Mouse (Mus musculus): Measurements from ENCODE around the gene Mpi.
A peak's percentile ranks its signal among the peaks of the same experiment; 100 is the strongest.

Gene Mpi

DNA sequence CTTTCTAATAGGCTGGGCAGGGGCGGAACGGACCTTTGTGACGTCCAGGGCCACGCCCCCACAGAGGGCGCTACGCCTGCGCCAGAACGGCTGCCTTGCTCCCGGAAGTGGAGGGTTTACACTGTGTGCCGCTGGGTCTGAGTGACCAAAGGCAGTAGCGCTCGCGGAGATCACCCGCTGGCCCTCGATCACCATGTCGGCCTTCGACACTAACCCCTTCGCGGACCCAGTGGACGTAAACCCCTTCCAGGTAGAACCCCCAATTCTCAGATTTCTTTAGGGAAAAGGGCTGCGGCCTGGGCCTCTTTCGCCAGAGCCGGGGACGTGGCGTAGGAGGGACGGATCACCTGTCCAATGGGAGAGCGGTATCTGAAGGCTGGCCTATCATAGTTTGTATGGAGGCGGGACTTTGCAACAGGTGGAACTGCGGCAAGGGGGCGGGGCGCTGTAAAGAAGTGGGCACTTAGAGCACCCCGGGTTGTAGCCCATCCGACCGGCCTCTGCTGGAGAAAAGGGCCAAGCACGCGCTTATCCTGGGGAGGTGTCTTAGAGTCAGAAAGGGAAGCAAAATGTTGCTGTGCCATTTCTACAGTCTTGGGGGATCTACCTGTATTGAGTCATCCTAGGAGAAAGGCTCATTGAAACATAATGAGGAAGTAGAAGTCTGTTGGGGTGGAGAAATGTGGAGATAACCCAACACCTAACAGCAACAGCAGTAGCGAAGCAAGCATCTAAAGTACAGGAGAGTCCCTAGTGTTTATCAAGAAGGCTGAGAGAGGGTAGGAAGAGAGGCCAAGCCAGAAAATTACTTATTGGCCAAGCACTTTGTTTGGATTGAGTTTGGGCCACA, 8.5 kb upstream of the Mpi start, which contains the start of gene Scamp2:
Gene Scamp2 (plus strand): TSS at position 83 of the 850 bp plus-strand sequence.
- peak; percentile 94 for DNase-seq

DNA sequence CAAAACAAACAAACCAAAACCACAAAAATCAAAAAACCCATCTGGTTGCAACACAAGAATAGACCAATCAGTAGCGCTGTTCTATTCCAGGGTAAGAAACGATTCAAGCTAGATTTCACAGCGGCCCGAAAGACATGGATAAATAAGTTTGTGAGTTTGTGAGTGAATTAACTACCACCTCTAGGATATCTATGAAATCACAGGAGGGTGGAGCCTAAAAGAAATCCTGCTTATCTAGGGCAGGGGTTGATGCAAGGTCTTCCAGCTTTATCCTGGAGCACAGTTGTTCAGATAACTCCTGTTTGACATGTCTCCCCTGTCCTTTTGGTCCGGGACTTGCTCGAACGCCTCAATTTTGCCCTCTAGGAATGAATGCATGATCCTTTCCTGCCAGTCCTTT, 7.7 kb upstream of the Mpi start:
- no peak for DNase-seq

DNA sequence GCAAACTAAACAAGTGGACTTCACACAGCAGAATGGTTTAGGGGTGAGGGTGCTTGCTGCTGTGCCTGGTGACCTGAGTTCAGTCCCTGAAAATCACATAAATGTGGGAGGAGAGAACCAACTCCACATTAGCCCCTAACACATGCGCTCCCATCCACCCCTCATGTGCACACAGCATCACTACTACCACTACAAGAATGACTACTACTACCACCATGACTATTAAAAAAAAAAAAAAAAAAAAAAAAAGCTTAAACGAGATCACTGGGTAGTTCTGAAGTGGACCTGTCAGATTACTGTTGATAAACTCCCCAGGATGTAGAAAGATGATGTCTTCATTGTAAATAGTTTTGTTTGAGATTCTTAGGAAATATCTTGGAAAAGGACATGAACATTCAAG, 7.0 kb upstream of the Mpi start:
- DNase-seq: no peak

DNA sequence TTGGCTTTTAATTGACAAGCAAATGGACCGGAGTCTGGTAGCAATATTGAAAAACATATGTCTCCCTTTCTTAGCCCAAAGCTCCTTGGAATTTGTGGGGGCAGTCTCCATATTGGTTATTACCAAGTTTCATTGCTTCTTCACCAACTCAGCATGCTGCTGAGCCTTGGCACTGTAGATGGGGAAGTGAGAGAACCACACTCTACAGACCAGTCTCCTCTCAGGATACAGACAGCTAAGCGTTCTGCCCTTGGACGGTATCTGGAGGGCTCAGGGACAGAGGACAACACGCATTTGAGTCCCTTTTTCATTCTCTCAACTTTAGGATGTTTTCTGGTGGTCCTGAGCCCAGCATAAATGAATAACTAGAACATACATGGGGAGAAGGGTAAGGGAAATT, 6.1 kb upstream of the Mpi start:
- no peak for DNase-seq

DNA sequence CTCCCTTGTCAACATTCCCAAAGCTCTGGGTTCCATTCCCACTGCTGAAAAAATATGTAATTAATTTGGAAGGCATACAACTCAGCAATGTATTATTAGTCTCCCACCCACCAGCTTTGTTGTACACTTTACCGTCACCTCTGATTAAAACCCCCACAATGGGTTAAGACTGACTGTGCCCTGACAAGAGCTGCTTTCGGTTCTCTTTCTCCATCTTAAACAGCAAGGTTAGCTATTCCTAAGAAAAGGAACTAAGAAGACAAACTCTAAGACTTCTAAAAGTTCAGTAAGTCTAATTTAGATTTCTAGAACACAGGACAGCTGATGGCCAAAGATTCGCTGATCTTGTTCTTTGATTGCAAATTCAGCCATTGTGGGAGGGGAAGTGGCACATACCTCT, 4.7 kb upstream of the Mpi start:
- no peak for DNase-seq

DNA sequence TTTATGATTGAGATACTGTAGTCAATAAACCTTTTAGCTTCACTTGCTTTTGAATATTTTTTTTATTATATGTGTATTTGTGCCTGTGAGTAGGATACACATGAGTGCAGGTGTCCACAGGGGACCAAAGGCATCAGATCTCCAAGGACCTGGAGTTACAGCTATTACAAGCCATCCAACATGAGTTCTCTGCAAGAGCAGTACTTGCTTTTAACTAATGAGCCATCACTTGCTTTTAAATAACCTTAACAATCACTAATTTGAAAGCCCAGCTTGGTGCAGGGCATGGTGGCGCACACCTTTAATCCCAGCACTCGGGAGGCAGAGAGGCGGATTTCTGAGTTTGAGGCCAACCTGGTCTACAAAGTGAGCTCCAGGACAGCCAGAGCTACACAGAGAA, 2.2 kb upstream of the Mpi start:
- DNase-seq: no peak

DNA sequence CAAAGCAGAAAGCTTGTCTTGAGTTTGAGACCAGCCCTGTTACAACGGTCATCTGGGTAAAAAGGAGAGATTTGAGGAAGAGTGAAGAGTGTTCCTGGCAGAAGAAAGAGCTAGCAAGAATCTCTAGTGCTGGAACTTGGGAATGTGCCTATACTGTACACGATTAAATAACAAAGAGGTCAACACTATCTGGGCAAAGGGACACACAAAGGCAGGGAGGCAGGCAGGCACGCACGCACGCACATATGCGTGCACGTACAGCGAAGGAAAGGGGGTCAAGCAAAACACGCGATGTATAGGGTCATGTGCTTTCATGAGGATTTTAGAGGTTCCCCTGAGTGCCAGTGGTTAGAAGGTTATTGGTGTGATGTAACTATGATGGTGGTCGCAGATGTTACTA, 556 bp upstream of the Mpi start:
- no peak for DNase-seq

DNA sequence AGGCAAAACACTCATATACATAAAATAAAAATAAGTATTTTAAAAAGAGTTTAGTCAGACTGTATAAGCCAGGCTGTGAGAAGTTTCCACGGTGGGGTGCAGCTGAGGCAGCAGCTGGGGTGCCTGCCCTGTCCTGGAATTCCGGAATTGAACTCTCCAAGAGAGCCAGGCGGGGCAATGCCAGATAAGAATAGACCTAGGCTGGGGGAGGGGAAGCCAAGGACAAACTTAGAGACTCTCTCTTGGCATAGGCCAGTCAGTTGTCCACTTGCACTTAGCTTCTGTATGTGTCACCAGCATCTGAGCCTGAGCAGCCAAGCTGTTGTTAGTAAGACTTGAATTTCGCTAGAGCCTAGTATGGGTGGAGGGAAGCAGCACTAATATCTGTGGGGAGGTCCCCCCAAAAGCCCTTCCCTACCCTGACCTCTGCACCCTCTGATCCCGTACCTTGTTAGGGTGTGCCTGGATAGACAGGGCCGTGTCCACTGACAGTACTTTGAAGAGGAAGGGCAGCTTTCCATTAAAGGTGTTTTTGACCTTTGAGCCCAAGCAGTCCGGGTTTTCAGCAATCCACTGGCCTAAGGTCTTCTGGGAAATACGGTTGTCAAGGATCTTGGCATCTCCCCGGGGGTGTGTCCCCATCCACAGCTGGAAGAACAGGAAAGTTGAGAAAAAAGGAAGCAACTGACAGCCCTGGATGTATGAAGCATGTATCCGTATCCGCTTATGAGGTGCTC, 2.3 kb downstream of the Mpi start:
- no peak for DNase-seq

DNA sequence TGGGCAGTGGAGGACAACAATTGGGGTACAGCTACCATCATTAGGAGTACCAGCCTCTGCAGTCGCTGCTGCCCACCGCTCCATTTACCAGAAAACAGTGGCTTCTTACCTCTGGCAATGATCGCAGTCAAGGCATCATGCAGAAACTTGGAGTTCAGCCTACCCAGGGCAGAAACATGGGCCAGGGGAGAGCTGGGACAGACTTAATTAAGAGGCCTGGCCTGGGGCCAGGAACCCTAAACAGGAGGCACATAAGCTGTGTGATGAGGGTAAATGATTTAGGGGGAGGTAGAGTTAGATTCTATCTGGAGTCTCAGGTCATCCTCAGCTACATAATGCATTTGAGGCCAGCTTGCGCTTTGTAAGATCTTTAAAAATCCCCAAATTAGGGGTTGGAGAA, 3.4 kb downstream of the Mpi start:
- DNase-seq: no peak

DNA sequence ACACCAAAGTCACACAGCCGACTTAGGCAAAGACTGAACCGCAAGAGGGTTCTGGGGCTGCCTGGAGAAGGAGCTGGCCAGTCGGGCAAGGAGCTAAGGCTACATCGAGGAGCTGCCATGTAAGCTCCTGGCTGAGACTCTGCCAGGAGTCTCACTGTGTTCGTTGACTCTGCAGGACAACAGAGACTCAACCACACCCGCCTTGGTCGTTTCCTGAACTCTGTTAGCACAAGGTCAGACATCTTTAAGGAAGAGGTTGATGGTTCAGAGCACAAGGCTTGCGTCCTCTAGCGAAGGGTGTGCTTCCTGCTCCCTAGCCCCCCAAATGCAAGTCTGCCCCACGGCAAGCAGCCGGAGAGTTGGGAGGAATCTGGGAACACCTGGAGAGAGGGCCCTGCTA, 4.7 kb downstream of the Mpi start:
- no peak for DNase-seq

DNA sequence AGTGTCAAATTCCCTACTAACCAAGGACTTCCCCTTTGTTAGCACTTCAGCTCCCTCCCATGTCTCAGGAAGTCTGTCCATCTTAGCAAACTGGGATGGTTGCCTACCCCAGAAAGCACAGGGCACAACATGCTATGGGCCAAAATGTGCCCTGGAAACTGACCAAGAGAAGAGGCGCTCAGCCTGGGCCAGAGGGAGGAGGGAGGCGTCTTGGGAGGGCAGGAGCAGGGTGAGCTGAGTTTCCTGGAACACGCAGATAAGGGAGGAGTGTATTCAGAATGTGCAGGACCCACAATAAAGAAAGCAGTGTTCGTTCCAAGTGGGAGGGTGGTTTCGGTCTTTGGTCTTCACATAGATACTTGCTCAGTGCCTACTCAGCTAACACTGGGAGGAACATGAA, 5.3 kb downstream of the Mpi start:
- DNase-seq: no peak

DNA sequence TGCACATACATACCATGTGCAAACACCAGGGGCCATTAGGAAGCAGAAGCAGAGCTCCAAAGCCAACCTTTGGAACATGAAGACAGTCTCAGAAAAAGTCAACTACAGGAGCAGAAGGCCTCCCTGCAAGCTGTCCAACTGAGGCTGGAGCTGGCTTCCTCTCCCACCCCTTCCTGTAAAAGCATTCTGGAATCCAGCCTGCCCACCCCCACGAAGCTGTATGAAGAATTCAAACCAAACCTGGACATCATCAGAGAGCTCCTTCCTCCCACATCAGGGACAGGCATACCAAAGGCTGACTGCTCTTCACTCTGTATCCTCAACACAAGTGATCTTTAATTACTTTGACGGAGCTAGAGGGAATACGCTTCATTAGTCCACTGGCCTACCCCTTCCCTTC, 8.6 kb downstream of the Mpi start:
- no peak for DNase-seq

DNA sequence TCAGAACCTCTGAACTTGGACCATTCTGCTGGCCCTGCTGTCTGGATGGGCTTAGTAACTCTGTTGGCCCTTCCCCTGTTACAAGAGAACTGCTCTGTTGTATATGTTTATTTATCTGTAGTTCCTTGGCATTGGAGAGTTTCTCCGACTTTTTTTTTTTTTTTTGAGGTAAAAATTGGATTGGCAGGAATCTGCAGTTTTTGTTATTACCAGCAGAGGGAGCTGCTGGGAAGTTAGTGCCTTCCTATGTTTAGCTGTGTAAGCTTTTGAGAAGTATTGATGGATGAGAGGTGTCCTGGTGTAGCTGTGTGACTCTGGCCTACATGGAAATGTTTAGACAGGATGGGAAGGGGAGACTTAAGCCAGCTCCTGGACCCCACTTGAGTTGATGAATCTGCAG, 11.3 kb downstream of the Mpi start:
- DNase-seq: no peak

DNA sequence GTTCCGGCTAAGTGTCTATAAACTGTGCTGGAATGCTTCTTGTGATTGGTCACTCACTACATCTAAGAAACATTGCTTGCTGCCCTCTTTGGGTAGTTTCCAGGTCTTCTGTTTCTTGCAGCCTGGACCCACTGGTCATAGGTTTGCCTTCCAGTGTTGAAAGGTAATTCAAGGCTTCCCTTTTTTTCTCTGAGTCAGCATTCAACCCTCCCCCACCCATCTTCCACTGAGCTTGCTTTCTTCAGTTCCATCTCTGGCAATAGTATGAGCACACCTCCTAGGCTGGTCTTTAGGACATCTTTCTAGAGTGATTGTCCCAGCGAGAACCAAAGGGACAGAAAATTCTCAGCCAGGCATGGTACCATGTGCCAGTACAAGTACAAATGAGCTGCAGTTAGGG, 13.0 kb downstream of the Mpi start:
- DNase-seq: no peak

DNA sequence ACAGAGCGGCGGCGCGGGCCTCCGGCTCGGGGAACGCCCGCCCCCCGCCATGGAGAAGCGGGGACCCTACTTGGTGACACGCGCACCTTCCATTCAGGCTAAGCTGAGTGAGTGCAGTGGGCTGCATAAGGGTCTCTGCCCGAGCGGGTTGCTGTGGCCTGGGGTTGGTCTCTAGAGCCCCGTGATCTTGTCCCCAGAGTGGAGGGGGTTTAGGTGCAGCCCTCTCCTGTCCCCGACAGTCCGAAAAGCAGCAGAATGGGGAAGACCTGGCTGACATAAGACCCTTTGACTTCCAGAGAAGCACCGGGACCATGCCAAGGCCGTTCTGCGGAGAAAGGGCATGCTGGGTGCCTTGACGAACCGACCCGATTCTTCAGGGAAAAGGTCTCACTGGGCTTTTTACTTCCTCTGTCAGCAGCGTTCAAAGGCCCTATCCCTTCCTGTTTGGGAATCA, 14.8 kb downstream of the Mpi start:
- peak; percentile 42 for DNase-seq

DNA sequence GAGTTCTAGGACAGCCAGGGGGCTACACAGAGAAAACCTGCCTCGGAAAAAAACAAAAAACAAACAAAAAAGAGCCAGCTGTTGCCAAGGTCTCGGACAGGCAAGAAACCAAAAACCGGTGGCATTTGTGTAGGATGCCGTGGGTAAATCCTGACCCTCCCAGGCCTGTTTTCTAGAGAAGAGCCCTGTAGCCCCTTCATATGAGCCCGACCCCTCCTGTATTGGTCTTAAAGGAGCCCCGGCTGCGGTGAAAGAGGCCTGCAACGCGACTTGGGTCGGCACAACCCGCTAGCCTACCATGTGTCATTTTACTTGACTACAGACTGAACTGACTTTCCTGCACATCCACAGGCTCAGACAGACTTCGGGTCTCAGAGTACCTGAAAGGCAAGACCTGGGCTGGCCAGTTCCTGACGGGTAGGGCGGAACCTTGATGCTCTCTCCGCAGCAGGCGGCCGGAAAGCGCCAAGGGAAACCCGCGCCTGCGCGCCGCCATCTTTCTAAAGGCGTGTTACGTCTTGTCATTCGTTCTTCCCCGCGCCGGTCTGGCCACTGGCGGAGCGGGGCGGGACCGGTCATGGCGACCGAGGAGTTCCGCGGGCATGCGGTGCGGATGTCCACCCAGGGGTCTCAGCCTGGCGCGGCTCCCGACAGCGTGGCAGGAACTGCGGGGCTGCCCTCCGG, 15.4 kb downstream of the Mpi start, which contains the start of gene Fam219b:
Gene Fam219b (plus strand): TSS at position 485 of the 684 bp plus-strand sequence.
- DNase-seq: peak; percentile 93

DNA sequence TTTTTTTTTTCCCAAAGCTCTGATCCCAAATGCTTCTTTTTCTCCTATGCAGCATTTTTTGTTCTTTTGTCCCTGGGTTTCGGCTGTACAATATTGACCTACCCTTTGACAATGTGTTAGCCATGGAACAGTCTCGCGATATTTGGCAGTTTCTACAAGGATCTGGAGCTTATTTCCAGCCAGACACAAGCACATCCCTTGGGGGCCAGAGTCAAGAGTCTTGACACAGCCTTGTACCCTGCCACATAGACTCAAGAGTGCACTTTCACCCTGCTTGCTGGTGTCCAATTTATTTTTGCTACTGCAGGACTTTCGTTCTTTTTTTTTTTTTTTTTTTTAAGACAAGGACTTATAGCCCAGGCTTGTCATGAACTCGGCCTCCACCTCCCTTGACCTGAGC, 16.2 kb downstream of the Mpi start:
- no peak for DNase-seq

DNA sequence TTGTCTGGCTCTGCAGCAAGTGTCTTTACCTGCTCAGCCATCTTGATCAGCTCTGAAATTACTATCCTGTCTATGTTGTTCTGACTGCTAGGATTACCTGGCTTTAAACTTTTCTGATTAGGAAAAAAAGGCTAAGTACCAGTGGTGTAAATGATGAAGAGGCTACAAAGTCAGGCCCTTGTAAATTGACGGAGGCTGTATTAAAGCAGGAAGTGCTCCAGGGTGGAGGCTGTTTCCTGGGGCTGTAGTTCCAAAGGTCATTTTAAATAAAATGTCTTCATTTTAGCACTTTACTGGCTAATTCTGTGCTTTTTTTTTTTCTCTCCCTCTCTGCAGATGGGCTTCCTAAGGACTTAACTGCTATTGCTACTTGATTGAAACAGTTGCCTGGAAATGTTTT, 20.6 kb downstream of the Mpi start:
- no peak for DNase-seq

DNA sequence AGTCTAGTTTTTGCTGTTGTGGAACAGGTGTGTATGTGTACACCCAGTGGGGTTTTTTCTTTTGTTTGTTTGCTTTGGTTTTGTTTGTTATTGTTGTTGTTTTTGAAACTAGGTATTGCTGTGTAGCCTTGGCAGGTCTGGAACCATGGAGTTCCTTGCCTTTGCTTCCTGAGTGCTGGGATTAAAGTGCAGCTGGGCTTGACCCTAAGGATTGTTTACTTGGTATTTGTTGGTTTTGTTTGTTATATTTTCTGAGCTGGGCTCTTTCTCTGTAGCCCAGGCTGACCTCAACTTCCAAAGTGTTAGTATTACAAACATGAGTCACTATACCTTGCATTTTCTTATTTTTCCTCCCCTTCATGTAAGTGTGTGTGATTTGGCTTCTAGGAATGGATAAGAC, 26.1 kb downstream of the Mpi start:
- DNase-seq: no peak

DNA sequence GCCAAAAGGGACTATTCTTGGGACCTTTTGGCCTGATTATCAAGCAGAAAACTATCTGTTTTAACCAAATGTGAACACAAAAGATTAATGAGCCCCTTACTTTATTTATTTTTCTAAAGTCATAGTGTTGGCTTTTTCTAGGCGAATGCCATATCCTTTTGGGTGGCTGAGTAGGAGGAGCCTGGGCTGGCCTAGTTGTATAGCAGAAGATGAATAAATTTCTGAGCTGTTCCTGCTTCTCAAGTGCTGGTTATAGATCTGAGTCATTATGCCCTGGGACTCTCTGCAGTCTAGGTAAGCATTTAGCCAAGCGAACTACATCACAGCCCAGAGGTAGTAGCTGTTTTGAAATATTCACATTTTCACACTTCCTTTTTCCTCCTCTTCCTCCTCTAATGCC, 27.0 kb downstream of the Mpi start:
- DNase-seq: no peak

DNA sequence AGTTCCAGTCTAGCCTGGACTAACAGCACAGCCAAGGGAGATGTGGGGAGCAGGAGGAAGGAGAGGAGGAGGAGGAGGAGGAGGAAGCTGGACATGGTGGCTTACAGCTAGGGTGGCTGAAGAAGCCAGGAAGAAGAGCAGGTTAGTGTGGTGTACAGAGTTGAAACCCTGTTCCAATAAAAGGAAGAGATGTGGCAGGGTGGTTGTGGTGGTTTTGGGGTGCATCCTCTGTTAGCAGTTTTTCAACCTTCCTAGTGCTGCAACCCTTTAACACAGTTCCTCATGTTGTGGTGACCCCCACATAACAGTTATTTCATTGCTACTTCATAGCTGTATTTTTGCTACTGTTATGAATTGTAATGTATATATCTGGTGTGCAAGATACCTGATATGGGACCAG, 28.1 kb downstream of the Mpi start:
- DNase-seq: no peak

DNA sequence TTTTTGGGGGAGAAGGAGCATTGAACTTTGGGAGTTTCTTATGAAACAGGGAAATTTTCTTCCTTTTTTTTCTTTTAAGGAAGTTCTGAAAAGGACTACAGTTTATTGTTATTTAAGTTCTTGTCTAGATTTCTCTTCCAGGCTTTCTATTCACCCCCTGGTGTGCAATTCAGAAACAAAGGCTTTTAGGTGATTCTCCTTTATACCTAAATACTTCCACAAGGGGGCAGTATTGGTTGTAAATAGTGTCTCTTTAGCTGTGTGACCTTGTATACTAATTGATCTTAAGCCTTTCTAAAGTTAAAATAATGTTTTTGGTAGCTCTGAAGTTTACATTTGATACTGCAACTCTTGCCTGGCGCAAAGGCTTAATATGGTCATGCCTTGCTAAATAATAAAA, 28.8 kb downstream of the Mpi start:
- DNase-seq: no peak

DNA sequence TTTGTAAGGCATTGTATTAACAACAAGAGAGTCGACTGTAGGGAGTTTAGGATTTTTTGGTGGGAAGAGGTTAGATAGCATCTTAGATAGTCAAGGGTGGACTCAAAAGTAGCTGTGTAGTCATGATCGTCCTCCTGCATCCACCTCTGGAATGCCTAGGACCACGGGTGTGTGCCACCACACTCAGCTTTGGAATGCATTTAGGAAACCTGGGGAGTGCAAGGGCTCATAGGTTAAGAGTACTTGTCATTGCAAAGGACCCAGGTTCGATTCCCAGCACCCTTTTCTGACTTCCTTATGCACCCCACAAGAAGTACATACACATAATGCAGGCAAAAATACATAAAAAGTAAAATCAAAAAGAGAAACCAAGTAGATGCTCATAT, 29.7 kb downstream of the Mpi start:
- DNase-seq: no peak
